Mouse (Mus musculus) lung, adult 2 months (tissue): ENCODE results near the gene Gata3. TPM values are rescaled to one million over a fixed set of nuclear protein-coding genes. Genes with fewer than 3 reads are reported as not detected.
A peak's percentile ranks its signal among the peaks of the same experiment; 100 is the strongest.

Source experiments
- DNase-seq: peaks from one replicate; pipeline ENCODE4 v3.0.0; 2022
- H3K4me1 ChIP-seq: fragments of 200-500 bp; 2 replicates; pipeline ENCODE4 v1.6.1; 2011; ENCODE audit warnings: low read length; ENCODE audit not compliant: control insufficient read depth, insufficient read depth
- H3K4me3 ChIP-seq: fragments of 200-500 bp; replicated peaks from 2 replicates; pipeline ENCODE3; 2011; ENCODE audit warnings: low read depth, mild to moderate bottlenecking, control low read depth, low read length; ENCODE audit errors: extremely low read depth
- CTCF ChIP-seq: fragments of 200-500 bp; IDR thresholded peaks from 2 replicates; pipeline ENCODE4 v1.5.1; 2011; ENCODE audit warnings: mild to moderate bottlenecking, low read length, control low read depth; ENCODE audit not compliant: insufficient read depth
- POLR2A ChIP-seq: fragments of 200-500 bp; IDR thresholded peaks from 2 replicates; pipeline ENCODE4 v1.6.1; 2011; ENCODE audit warnings: low read depth, mild to moderate bottlenecking, control low read depth, low read length, borderline replicate concordance; ENCODE audit errors: extremely low read depth
- WGBS: fragments of 180-500 bp; shearing (Covaris S2); methylation state at CpG from one replicate; pipeline ENCODE4 v1.1.7; 2018; 5-methylcytosine and 5-hydroxymethylcytosine counted together
- polyA plus RNA-seq: library from polyadenylated mRNA; depleted of rRNA; stranded (reverse); fragments of >200 nt; gene quantifications from 2 replicates; pipeline ENCODE4 v1.2.3, GENCODE M21; 2012

Gata3 gene
- polyA plus RNA-seq, 1 experiment = 13.9 TPM

DNA sequence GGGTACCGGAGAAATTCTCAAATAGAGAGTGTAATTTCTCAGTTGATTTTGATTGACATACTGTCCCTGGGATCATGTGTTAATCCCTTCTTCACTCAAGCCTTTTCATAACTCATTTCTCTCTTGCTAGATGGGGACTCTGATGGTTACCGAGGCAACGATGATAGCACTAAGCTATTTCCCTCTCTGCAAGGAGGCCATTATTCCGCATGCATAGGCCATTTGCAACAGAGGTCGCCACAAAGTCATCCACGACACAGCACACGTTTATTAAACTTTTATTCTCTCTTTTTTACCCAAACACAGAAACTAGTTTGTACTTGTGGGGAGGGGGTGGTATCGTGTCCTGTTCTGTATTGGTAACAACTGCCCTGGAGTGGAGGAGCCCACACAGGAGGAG, 8.0 kb upstream of the Gata3 start:
- no peaks in the 10 kb centered on the region for H3K4me1 ChIP-seq
- H3K4me3 ChIP-seq = no peak overlapping the region
- DNase-seq = no peak
- WGBS = 31% methylated on average over 8 of the region's 8 CpGs
- TF ChIP-seq POLR2A = no peak
- no peak for TF ChIP-seq CTCF

DNA sequence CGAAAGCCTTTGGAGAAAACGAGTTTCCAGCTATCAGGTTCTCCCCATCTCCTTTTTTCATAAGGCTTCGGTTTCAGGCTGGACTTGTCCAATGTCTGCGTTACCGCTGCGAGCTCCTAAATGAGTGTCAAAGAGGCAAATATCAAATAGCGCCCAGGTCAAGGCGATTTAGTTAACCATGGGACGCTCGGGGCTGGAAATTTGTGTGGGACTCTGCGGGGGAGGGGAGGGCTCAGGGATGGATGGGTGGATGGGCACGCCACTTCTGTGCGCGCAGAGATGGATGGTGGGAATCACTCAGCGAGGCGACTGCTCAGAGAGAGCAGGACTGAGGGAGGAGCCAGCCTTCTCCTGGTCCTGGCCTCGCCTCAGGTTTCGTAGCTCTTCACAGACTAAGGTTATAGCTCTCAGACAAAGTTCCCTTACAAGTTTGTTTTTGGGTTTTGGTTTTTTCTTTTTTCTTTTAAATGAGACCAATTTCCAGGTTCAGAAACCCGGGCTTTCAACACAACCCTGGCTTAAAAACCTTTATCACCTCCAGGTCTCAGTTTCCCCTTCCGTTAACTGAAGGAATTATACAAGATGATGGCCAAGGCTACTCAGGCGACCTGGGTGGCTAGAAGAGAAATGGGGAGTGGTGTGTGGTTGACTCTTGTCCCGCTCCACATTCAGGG, 6.4 kb upstream of the Gata3 start:
- no peak overlapping the region for H3K4me3 ChIP-seq
- H3K4me1 ChIP-seq = no peaks in the 10 kb centered on the region
- TF ChIP-seq CTCF = no peak
- WGBS = 6% methylated on average over 22 of the region's 22 CpGs
- no peak for DNase-seq

DNA sequence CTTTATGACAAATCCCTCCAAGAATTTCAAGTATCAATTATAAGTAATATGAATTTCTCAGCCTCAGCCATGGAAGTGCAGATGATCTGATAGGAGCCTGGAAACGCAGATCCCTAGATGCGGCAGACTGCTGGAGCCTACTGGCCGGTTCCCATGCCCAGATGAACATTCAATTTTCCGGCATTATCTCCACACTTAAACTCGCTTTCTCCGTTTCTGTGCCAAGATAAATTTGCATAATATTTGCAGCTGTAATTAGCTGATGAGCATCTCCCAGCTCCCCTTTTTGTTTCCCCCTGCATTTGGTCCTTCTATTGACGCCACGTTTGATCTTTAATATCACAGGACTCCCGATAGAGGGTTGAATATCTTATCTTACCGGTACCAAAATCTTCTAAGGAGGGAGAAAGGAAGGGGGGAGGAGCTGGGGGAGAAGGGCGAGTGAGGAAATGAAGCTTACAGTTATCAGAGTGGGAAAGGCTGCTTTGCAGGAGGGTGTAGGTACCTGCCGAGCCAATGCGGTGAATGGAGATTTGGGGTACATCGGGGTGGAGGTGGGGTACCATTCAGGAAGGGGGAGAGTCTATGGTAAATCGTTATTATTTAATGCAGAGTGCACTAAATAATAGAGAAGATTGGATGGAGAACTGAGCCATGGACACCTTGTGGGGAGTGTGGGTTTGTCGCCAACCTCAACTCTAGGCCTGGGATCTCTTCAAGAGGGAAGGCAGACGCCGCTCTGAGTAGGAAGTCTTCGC, 5.2 kb upstream of the Gata3 start:
- 8% methylated on average over 19 of the region's 19 CpGs for WGBS

DNA sequence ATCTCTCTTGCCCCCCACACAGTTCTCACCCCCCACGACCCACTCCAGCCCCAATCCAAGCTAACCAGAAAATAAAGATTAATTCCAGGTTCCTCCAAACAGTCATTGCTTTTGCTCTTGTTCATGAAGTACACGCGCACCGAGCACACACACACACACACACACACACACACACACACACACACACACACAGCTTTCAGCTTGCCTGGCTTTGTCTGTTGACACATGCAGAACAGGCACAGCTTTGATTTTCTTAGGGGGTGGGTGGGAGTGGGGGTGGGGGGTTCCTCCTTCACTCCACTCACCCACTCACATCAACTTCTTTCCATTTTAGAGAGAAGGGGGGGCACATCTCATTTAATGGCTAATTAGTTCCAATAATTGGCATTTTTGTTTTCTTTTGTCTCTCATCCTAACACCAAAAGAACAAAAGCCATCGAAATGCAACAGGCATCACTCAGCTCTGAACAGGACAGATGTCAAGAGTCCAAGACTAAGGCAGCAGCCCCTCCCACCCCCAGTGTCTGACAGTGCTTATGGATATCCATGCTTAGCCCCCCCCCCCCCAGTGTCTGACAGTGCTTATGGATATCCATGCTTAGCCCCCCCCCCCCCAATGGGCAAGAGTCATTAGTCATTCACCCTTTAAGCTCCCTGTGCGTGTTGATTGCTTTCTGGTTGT, 3.6 kb upstream of the Gata3 start:
- DNase-seq = no peak
- Histone ChIP-seq H3K4me3 (no peak overlapping the region), H3K4me1 (peaks cover 3% of the 10 kb centered on the region; the same call in 1 of the 2 replicates)
- TF ChIP-seq CTCF (no peak), POLR2A (no peak)
- WGBS = 4% methylated on average over 6 of the region's 6 CpGs

More for the DNA sequence above, 5.2 kb upstream of the Gata3 start:
- no peak overlapping the region for H3K4me3 ChIP-seq
- TF ChIP-seq POLR2A = no peak
- TF ChIP-seq CTCF = no peak
- H3K4me1 ChIP-seq = no peaks in the 10 kb centered on the region
- DNase-seq = no peak

DNA sequence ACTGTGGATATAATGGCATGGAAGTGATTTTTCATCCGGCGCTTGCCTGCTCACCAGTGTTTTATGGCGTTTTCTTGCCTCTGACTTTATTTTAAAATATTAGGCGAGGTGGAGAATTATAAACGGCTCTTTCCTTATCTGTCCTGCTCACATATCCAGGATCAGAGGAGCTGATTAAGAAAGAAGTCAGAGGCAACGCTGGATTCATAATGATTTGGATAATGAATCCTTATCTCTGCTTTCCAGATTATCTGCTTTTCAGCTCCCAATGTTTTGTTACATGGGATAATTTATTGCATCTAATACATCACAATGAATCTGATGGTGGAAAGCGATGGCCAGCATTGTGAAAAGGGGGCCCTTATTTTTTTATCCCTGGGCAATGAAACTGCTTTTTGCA, 2.7 kb upstream of the Gata3 start:
- no peak overlapping the region for H3K4me3 ChIP-seq
- DNase-seq = no peak
- 9% methylated on average over 7 of the region's 7 CpGs for WGBS

DNA sequence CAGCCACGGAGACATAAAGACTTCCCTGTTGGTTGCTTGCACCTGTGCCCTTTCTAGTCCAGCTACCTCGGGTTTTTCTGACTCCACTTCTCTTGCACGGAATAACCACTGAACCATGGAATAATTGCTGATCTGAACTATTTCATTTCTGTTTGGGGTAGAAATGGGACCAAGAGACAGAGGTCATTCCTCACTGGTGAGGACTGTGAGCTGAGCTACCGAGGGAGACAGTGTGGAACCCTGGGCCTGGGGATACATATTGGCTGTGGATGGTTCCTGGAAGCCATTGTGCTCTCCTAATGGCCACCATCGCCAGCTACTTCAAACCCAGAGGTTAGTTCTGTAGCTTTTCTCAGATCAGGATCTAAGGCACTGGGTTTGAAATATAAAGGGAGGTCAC, 1.1 kb upstream of the Gata3 start:
- TF ChIP-seq CTCF (no peak), POLR2A (no peak)
- 9% methylated on average over 5 of the region's 5 CpGs for WGBS
- peaks cover 3% of the 10 kb centered on the region; the same call in 1 of the 2 replicates for H3K4me1 ChIP-seq
- H3K4me3 ChIP-seq = no peak overlapping the region
- no peak for DNase-seq

More for the DNA sequence above, 2.7 kb upstream of the Gata3 start:
- peaks cover 3% of the 10 kb centered on the region; the same call in 1 of the 2 replicates for H3K4me1 ChIP-seq
- no peak for TF ChIP-seq POLR2A
- no peak for TF ChIP-seq CTCF

DNA sequence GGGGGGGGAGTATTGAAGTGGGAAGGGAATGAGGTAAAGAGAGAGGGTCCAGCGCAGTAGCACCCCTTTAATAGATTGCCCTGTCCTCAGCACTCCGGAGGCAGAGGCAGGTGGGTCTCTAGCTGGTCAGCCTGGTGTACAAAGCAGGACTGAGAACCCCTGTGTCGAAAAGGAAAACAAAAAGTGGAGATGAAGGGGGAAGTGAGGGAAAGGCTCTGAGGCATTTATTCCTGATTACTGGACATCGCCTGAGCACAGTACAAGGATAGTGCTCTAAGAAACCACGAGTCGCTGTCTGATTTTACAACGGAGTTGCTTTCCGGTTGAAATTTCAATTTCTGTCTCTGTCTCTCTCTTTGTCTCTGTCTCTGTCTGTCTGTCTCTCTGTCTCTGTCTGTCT, 417 bp upstream of the Gata3 start:
- WGBS = 12% methylated on average over 8 of the region's 8 CpGs
- no peak for DNase-seq
- Histone ChIP-seq H3K4me1 (peaks cover 3% of the 10 kb centered on the region; the same call in 1 of the 2 replicates), H3K4me3 (no peak overlapping the region)
- TF ChIP-seq CTCF (no peak), POLR2A (no peak)

DNA sequence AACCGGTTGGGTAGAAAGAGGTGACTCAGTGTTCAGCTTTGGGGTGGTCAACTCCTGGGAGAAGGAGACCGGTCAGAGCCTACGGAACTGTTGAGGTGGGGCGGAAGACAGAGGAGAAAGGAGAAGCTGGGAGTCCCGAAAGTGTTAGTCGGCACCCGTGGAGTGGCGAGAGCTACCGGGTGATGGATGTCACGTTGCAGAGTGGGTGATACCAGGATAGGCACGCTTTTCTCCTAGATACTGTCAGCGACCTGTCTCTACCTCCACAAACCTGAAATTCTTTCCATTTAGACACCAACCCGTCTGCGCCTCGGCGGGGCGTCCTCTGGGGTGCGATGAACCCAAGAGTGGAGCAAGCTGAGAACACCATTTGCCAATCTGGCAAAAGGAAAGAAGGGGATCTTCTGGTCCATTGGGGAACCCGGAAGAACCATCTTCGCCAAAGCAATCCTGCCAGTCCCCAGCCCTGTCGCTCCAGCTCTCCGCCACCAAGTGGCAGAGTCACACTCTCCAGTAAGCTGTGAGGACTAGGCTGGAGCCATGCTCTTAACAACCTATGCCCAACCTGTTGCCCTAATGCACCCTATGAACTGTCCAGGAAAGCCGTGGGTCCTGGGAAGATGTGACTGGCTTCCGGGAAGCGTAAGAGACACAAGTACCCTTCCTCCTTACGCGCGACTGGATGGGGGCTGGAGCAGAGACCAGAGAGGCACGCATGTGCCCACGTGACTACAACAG, 752 bp downstream of the Gata3 start, which contains the start of gene 9230102O04Rik:
Gene 9230102O04Rik, minus strand, starts transcription at position 628 of the 738 bp plus-strand sequence.
- H3K4me3 ChIP-seq = no peak within 1 kb of the TSS
- DNase-seq = no peak

DNA sequence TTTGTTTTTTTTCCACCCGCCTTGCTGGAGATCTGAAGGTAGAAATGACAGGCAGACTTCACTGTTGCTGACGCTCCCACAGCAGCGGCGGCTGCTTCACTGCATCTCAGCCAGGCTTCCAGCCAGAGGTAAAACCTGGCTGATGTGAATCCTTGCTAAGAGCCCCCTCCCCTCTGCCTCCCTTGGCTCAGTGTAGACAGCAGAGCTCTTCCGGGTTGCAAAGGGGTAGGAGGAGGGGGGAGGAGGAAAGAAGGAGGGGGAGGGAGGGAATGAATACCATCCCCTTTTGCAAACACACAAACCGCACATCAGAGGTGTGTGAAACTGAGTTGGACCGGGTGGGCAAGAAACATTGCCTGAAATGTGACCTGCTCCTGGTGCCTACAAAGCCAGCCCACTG, 2.2 kb downstream of the Gata3 start:
- 8% methylated on average over 7 of the region's 7 CpGs for WGBS
- no peak for TF ChIP-seq POLR2A
- TF ChIP-seq CTCF = no peak
- Histone ChIP-seq H3K4me1 (peaks cover 3% of the 10 kb centered on the region; the same call in 1 of the 2 replicates), H3K4me3 (no peak overlapping the region)
- no peak for DNase-seq

More for the DNA sequence above, 752 bp downstream of the Gata3 start, which contains the start of gene 9230102O04Rik:
- WGBS = 1% methylated on average over 30 of the region's 30 CpGs
- peaks cover 3% of the 10 kb centered on the region; the same call in 1 of the 2 replicates for H3K4me1 ChIP-seq
- TF ChIP-seq POLR2A = no peak
- TF ChIP-seq CTCF = peak; percentile 38
